Mouse (Mus musculus): Measurements from ENCODE around the gene Zfand2b. TPM values are rescaled to one million over a fixed set of nuclear protein-coding genes. Genes with fewer than 3 reads are reported as not detected.

Gene Zfand2b
- polyA plus RNA-seq, 1 experiment from 2014 or later: 42.9 TPM

DNA sequence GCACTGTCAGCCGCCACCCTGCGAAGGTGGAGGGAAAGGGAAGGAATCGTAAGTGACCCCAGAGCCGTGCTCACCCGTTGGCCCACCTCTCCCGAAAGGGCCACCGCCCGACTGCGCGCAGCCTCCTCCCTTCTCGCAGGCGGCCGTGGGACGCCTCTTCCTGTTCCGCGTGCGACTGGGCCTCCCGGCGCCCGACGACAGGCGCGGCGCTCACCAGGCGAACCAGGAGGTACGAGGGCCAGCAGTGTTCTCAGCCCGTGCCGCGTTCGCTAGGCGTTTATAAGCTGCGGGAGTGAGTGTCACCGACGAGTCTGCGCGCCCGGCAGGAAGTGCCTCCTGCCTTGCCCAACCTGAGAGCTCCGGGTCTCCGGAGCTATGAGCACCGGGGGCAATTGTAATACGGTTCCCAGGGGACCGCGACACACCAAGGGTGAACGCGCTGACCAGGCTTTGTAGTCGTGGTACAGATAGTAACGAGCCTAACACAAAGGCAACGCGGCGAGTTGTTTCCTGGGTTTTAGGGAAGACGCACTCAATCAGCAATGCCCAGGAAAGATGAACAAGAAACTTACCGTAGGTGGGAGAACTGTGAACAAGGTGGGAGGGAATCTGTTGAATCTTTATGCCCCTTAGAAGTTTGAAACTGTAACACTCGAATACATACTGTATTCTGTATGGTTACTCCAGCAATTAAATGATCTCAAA, 26.8 kb upstream of the Zfand2b start:
- Histone ChIP-seq H3K36me3 (peaks cover 45% of the 10 kb centered on the region), H3K9me3 (no peaks in the 10 kb centered on the region), H3K4me1 (peaks cover 32% of the 10 kb centered on the region), H3K27me3 (no peaks in the 10 kb centered on the region), H3K4me2 (replicated peaks) (peak overlapping the region; percentile 89), H3K4me3 (peak overlapping the region; percentile 90), H3K27ac (replicated peaks) (peak overlapping the region; percentile 98), H3K9ac (replicated peaks) (peak overlapping the region; percentile 96)
- ATAC-seq (replicated peaks): 0 out of 2 replicates have a peak, but pooled peaks have one; percentile 4
- WGBS: under 1% methylated on average over 52 of the region's 53 CpGs

- H3K4me2 ChIP-seq (replicated peaks): peak within 1 kb of the TSS; percentile 89
- no peaks in the 10 kb centered on the region for H3K27me3 ChIP-seq
- peak within 1 kb of the TSS; percentile 96 for H3K9ac ChIP-seq (replicated peaks)
- H3K4me3 ChIP-seq: peak within 1 kb of the TSS; percentile 90
- H3K9me3 ChIP-seq: no peaks in the 10 kb centered on the region
- peak; percentile 91 for ATAC-seq (replicated peaks)
- peak within 1 kb of the TSS; percentile 98 for H3K27ac ChIP-seq (replicated peaks)
- peaks cover 32% of the 10 kb centered on the region for H3K4me1 ChIP-seq
- under 1% methylated on average over 91 of the region's 91 CpGs for WGBS
- H3K36me3 ChIP-seq: peaks cover 47% of the 10 kb centered on the region
Measured at GRCm38 (mm10) chr1:75142301-75143261, 25.9 kb upstream of the Zfand2b start, which contains the start of the genes Cnppd1 and Retreg2. Gene Cnppd1 (minus strand): TSS chr1:75142711. Gene Retreg2 (plus strand): TSS chr1:75142778.

- WGBS: 96% methylated on average over 3 of the region's 3 CpGs
- H3K9me3 ChIP-seq: no peaks in the 10 kb centered on the region
- H3K27me3 ChIP-seq: no peaks in the 10 kb centered on the region
- no peak overlapping the region for H3K4me3 ChIP-seq
- H3K27ac ChIP-seq (replicated peaks): no peak overlapping the region
- no peak overlapping the region for H3K4me2 ChIP-seq (replicated peaks)
- peaks cover 40% of the 10 kb centered on the region for H3K36me3 ChIP-seq
- H3K4me1 ChIP-seq: peaks cover 23% of the 10 kb centered on the region
- no peak overlapping the region for H3K9ac ChIP-seq (replicated peaks)
- no peak for ATAC-seq (replicated peaks)
Measured at GRCm38 (mm10) chr1:75145589-75145988, 22.9 kb upstream of the Zfand2b start.

- Histone ChIP-seq H3K27ac (replicated peaks) (no peak overlapping the region), H3K9me3 (no peaks in the 10 kb centered on the region), H3K27me3 (no peaks in the 10 kb centered on the region), H3K36me3 (peaks cover 40% of the 10 kb centered on the region), H3K4me1 (peaks cover 16% of the 10 kb centered on the region), H3K4me2 (replicated peaks) (no peak overlapping the region), H3K9ac (replicated peaks) (no peak overlapping the region), H3K4me3 (no peak overlapping the region)
- ATAC-seq (replicated peaks): no peak
- 85% methylated on average over 7 of the region's 7 CpGs for WGBS
Measured at GRCm38 (mm10) chr1:75147411-75148135, 20.9 kb upstream of the Zfand2b start.

DNA sequence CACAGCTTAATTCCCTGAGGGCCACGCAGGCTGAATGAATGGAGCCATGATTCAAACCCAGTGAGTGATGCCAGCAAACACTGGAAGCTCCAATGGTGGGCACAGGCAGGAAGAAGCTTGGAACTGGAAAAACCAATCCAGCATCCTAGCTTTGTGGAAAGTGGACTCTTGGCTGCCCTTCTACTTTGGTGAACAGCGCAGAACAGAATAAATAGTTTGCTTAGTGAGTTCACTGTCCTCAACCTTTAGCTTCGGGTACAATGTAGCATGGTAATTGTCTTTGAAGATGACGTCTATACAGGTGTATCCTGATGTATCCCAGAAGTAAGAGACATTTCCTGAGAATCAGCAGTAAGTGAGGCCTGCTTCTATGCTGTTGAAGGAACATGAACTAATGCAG, 19.7 kb upstream of the Zfand2b start:
- WGBS: 89% methylated on average over 4 of the region's 4 CpGs
- ATAC-seq (replicated peaks): no peak
- Histone ChIP-seq H3K9me3 (no peaks in the 10 kb centered on the region), H3K4me3 (no peak overlapping the region), H3K27me3 (no peaks in the 10 kb centered on the region), H3K9ac (replicated peaks) (no peak overlapping the region), H3K4me1 (peaks cover 9% of the 10 kb centered on the region), H3K36me3 (peaks cover 40% of the 10 kb centered on the region), H3K4me2 (replicated peaks) (no peak overlapping the region), H3K27ac (replicated peaks) (no peak overlapping the region)

DNA sequence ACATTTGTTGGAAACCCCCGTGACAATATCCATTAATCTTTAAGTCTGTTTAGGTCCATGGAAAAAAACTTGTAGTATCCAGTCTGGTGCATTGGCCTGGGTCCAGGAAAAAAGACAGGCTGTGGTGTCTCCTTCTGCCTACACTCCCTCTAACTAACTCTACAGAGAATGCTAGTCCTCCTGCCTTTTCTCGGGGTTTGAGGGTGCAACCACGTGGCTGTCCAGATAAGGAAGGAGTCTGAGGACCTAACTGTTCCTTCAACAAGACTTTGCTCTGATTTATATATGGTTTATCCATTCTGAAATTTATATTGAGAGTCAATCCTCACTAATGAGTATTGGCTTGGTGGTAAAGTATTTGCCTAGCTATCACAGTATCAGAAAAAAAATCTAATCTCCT, 12.6 kb upstream of the Zfand2b start:
- no peaks in the 10 kb centered on the region for H3K36me3 ChIP-seq
- H3K27me3 ChIP-seq: no peaks in the 10 kb centered on the region
- ATAC-seq (replicated peaks): no peak
- H3K27ac ChIP-seq (replicated peaks): no peak overlapping the region
- no peak overlapping the region for H3K9ac ChIP-seq (replicated peaks)
- WGBS: 59% methylated on average over 3 of the region's 3 CpGs
- H3K4me1 ChIP-seq: no peaks in the 10 kb centered on the region
- no peak overlapping the region for H3K4me3 ChIP-seq
- H3K4me2 ChIP-seq (replicated peaks): no peak overlapping the region
- no peaks in the 10 kb centered on the region for H3K9me3 ChIP-seq

GRCm38 (mm10) chr1:75158990-75159389, 9.5 kb upstream of the Zfand2b start:
- Histone ChIP-seq H3K9me3 (no peaks in the 10 kb centered on the region), H3K4me2 (replicated peaks) (no peak overlapping the region), H3K9ac (replicated peaks) (no peak overlapping the region), H3K4me3 (no peak overlapping the region), H3K27ac (replicated peaks) (no peak overlapping the region), H3K4me1 (no peaks in the 10 kb centered on the region), H3K27me3 (no peaks in the 10 kb centered on the region), H3K36me3 (no peaks in the 10 kb centered on the region)
- ATAC-seq (replicated peaks): no peak

DNA sequence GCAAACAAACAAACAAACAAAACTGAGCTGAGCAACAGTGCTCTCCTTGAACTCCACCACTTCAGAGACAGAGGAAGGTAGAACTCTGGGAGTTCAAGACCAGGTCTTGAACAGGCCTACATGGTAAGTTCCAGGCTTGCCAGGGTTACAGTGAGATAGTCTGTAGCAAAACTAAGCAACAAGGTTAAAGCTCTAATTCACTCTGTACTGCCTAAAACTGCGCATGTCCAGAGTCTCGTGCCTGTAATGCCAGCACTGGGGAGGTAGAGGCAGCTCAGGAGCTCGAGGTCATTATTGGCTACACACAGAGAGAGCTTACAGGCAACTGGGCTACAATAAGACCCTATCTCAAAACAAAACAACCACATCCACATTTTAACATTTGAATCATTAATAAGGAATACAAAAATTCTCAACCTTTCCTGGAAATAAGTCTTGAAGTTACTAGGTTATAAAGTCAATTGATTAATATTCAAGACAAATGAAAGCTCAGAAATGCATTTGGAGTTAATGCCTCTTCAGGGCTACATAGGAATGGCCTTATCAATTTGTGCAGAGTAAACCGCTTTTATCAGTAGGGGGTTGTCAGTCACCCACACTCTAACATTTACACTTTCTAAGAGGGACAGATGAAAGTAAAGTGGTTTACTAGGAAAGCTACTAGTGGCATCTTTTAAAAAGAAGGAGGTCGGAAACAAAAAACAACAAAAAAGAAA, 8.7 kb upstream of the Zfand2b start:
- H3K9me3 ChIP-seq: no peaks in the 10 kb centered on the region
- no peaks in the 10 kb centered on the region for H3K36me3 ChIP-seq
- no peaks in the 10 kb centered on the region for H3K27me3 ChIP-seq
- H3K27ac ChIP-seq (replicated peaks): no peak overlapping the region
- ATAC-seq (replicated peaks): no peak
- H3K4me2 ChIP-seq (replicated peaks): no peak overlapping the region
- no peaks in the 10 kb centered on the region for H3K4me1 ChIP-seq
- 65% methylated on average over 5 of the region's 5 CpGs for WGBS
- no peak overlapping the region for H3K9ac ChIP-seq (replicated peaks)
- H3K4me3 ChIP-seq: no peak overlapping the region

GRCm38 (mm10) chr1:75160256-75160617, 8.2 kb upstream of the Zfand2b start:
- Histone ChIP-seq H3K4me1 (no peaks in the 10 kb centered on the region), H3K27ac (replicated peaks) (no peak overlapping the region), H3K27me3 (no peaks in the 10 kb centered on the region), H3K36me3 (no peaks in the 10 kb centered on the region), H3K9ac (replicated peaks) (no peak overlapping the region), H3K4me3 (no peak overlapping the region), H3K4me2 (replicated peaks) (no peak overlapping the region), H3K9me3 (no peaks in the 10 kb centered on the region)
- no peak for ATAC-seq (replicated peaks)
- WGBS: 79% methylated on average over 4 of the region's 4 CpGs

DNA sequence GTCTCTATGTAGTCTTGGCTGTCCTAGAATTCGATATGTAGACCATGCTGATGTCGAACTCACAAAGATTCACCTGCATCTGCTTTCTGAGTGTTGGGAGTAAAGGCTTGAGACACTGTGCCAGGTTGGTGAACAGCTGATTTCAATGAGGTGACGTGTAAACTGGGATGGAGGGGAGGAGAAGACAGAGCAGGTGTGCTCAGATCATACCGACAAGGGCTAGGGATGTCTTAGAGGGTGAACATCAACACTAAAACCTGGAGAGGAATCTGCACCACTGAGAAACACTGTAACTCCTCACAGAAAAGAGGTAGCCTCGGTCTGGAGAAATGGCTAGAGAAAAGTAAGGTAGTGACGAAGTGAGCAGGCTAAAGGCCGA, 364 bp upstream of the Zfand2b start:
- Histone ChIP-seq H3K27ac (replicated peaks) (peak overlapping the region; percentile 90), H3K9me3 (no peaks in the 10 kb centered on the region), H3K4me3 (peak overlapping the region; percentile 74), H3K4me1 (peaks cover 15% of the 10 kb centered on the region), H3K36me3 (peaks cover 27% of the 10 kb centered on the region), H3K9ac (replicated peaks) (peak overlapping the region; percentile 66), H3K4me2 (replicated peaks) (peak overlapping the region; percentile 73), H3K27me3 (no peaks in the 10 kb centered on the region)
- ATAC-seq (replicated peaks): peak; percentile 42
- WGBS: 10% methylated on average over 7 of the region's 7 CpGs

DNA sequence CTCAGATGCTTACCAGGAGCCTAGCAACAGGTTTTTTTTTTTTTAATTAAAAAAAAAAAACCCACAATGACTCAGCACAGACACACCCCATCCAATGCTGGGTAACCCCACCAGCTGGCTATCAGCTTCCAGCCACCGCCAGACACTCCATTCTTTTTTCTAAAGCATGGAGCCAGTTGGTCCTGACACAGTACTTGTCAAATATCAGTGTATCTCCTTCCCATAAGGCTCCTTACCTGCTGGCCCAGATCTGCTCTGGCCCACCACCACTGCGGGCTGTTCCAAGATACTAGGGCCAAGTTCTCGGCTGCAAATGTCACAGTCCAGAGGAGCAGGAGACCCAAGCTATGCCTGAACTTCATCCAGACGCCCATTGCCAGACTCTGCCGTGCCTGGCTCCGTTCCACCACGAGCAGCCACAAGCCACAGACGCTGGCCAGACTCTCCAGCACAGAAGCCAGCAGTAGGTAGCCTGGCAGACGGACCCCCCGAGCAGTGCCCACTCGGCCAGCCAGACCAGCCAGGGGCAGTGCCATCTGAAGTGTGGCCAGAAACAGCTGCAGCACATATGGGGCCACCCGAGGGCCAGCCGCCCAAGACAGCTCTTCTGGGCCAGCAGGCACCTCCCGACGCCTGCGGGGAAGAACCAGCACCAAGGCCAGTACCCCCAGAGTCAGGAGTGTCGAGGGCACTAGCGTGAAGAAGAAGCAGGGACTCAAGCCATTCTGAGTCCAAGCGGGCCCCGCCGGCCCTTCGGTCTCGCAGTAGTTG, 11.1 kb downstream of the Zfand2b start:
- Histone ChIP-seq H3K9ac (replicated peaks) (peak overlapping the region; percentile 59), H3K27ac (replicated peaks) (peak overlapping the region; percentile 71), H3K4me1 (peaks cover 30% of the 10 kb centered on the region), H3K36me3 (peaks cover 47% of the 10 kb centered on the region), H3K4me3 (peak overlapping the region; percentile 56), H3K27me3 (no peaks in the 10 kb centered on the region), H3K9me3 (no peaks in the 10 kb centered on the region), H3K4me2 (replicated peaks) (peak overlapping the region; percentile 99)
- 5% methylated on average over 23 of the region's 23 CpGs for WGBS
- peak; percentile 46 for ATAC-seq (replicated peaks)
